25 mouse cellular contexts compared by ENCODE assay signal in the genomic region with DNA sequence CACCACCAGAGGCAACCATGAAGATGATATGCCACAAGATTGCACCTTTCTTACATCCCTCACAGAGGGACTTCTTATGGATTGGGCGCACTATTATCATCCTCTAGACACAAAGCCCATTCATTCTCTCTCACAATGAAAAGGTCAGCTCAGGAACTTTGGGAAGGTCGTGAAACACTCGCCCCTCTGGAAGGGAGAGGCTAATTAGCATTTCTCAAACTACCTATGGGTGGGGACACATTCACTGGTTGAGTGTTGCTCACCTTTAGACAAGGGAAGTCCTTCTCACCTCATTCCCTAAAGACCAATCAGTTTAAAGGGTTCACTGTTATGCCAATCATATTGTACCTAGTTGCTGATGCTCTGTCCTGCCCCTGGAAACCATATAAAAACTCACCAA. TPM values are rescaled to one million over a fixed set of nuclear protein-coding genes. Genes with fewer than 3 reads are reported as not detected.
DNase-seq lines count a peak whose midpoint lies in the region; ATAC-seq and TF ChIP-seq lines count a peak whose summit lies in the region.
"Had no signal": no experiment of that assay in that cellular context is flagged by ENCODE, and none has a peak within 500 bp of the region (broad histone marks: within the 10 kb centered on the region; RNA-seq: fewer than 3 reads in every experiment).

No protein-coding gene starts in this region.

- no peak for TF ChIP-seq CTCF in ES-Bruce4 (IDR thresholded peaks at IDR 0.05; ENCODE audit: low read depth, low read length)

- TF ChIP-seq POLR2A in ES-Bruce4 (IDR thresholded peaks at IDR 0.05; ENCODE audit: insufficient read depth, low read length): no peak

- H3K36me3 ChIP-seq in ES-Bruce4 (ENCODE audit: control insufficient read depth, insufficient read depth, low read length, poor library complexity, severe bottlenecking): no peaks in the 10 kb centered on the region
- H3K36me3 ChIP-seq in kidney, embryonic 16.5 days (ENCODE audit: insufficient read depth, low read length): no peaks in the 10 kb centered on the region
- H3K36me3 ChIP-seq: embryonic facial prominence, embryonic 12.5 days; embryonic facial prominence, embryonic 15.5 days; forebrain, embryonic 15.5 days had no signal

- no peaks in the 10 kb centered on the region for H3K27me3 ChIP-seq in ES-Bruce4 (ENCODE audit: control insufficient read depth, insufficient read depth, low read length, poor library complexity, severe bottlenecking)
- no peaks in the 10 kb centered on the region for H3K27me3 ChIP-seq in kidney, embryonic 16.5 days (ENCODE audit: insufficient read depth, low read length)
- H3K27me3 ChIP-seq: embryonic facial prominence, embryonic 12.5 days; embryonic facial prominence, embryonic 15.5 days; forebrain, embryonic 13.5 days; forebrain, embryonic 15.5 days had no signal

- DNase-seq in ES-CJ7 (ENCODE audit: low read depth, low spot score) (peak; percentile 75), ZHBTc4 (ENCODE audit: low read depth, low spot score) (peak; percentile 64)
- no peak for DNase-seq in adrenal gland, postnatal 25 days
- DNase-seq in adrenal gland, adult 2 months: no peak
- DNase-seq: adrenal gland, adult 8-10 months; adrenal gland, postnatal 14 days; cerebellum, adult 11 months; cerebellum, adult 18-20 months; cerebellum, adult 8-10 months; cerebellum, adult 9-11 months; cerebellum, postnatal 14 days; cerebellum, postnatal 36 days; embryo, embryonic 11 days; forebrain, postnatal 0 days had no signal

- H3K27ac ChIP-seq in ES-Bruce4 (ENCODE audit: insufficient read depth, low read length): peak overlapping the region; percentile 17
- H3K27ac ChIP-seq in kidney, embryonic 16.5 days (ENCODE audit: low read length): no peak overlapping the region
- H3K27ac ChIP-seq: embryonic facial prominence, embryonic 15.5 days; forebrain, embryonic 13.5 days; forebrain, embryonic 15.5 days had no signal

- 69% methylated on average over 3 of the region's 3 CpGs for WGBS in kidney, embryonic 16.5 days

- no peak for ATAC-seq in kidney, embryonic 16.5 days (ENCODE audit: low FRiP score, low TSS enrichment)
- ATAC-seq: forebrain, embryonic 13.5 days; forebrain, embryonic 15.5 days; forebrain, postnatal 0 days had no signal

- no peak overlapping the region for H3K4me3 ChIP-seq in ES-Bruce4 (ENCODE audit: low read depth, low read length)
- no peak overlapping the region for H3K4me3 ChIP-seq in kidney, embryonic 16.5 days (ENCODE audit: low read length)
- H3K4me3 ChIP-seq: embryonic facial prominence, embryonic 12.5 days; embryonic facial prominence, embryonic 15.5 days; forebrain, embryonic 13.5 days; forebrain, embryonic 15.5 days had no signal

- TF ChIP-seq EP300 in ES-Bruce4 (IDR thresholded peaks at IDR 0.05; ENCODE audit: insufficient read depth, low read depth, low read length): no peak

- H3K9me3 ChIP-seq in ES-Bruce4 (replicated peaks; ENCODE audit: control insufficient read depth, insufficient read depth, low read length, poor library complexity, severe bottlenecking): no peaks in the 10 kb centered on the region
- H3K9me3 ChIP-seq in kidney, embryonic 16.5 days (ENCODE audit: low read length): no peaks in the 10 kb centered on the region
- H3K9me3 ChIP-seq: embryonic facial prominence, embryonic 12.5 days; embryonic facial prominence, embryonic 15.5 days; forebrain, embryonic 13.5 days; forebrain, embryonic 15.5 days had no signal

- no peak overlapping the region for H3K4me2 ChIP-seq in kidney, embryonic 16.5 days (replicated peaks; ENCODE audit: low read depth, low read length)
- H3K4me2 ChIP-seq: embryonic facial prominence, embryonic 12.5 days; embryonic facial prominence, embryonic 15.5 days; forebrain, embryonic 13.5 days; forebrain, embryonic 15.5 days had no signal

- no peak overlapping the region for H3K9ac ChIP-seq in ES-Bruce4 (ENCODE audit: low read depth, poor library complexity, severe bottlenecking)
- no peak overlapping the region for H3K9ac ChIP-seq in kidney, embryonic 16.5 days (replicated peaks; ENCODE audit: low read length)
- H3K9ac ChIP-seq: embryonic facial prominence, embryonic 12.5 days; embryonic facial prominence, embryonic 15.5 days; forebrain, embryonic 13.5 days; forebrain, embryonic 15.5 days; forebrain, postnatal 0 days had no signal

- peaks cover 3% of the 10 kb centered on the region for H3K4me1 ChIP-seq in ES-Bruce4 (ENCODE audit: control insufficient read depth, insufficient read depth, low read length)
- H3K4me1 ChIP-seq in kidney, embryonic 16.5 days (ENCODE audit: insufficient read depth, low read length): no peaks in the 10 kb centered on the region
- H3K4me1 ChIP-seq: forebrain, embryonic 13.5 days; forebrain, embryonic 15.5 days had no signal

RNA-seq across cellular contexts. Expression of a gene that starts 24.2 kb away (rescaled TPM):
- not detected in 2 replicates for polyA plus RNA-seq in ES-Bruce4 (2011; ENCODE audit: insufficient read depth, insufficient read length, low read depth, missing spikeins)
- total RNA-seq in adrenal gland, postnatal 25 days (2021): not detected in 2 replicates
- polyA plus RNA-seq in kidney, embryonic 16.5 days (2015; fragmentation: Nextera tagmentation; extraction: Ambion mirVana): not detected in 2 replicates
- total RNA-seq in adrenal gland, adult 2 months (2021): not detected
- not detected in 2 replicates for polyA plus RNA-seq in adrenal gland, adult 2 months (2012; rRNA removed)
- total RNA-seq: adrenal gland, adult 8-10 months; adrenal gland, postnatal 14 days; adrenal gland, postnatal 4 days; forebrain, postnatal 0 days; MEL had no signal
- polyA plus RNA-seq: brain, embryonic 14.5 days; C2C12; embryonic facial prominence, embryonic 12.5 days; embryonic facial prominence, embryonic 15.5 days; forebrain, embryonic 11.5 days; forebrain, embryonic 13.5 days; forebrain, embryonic 15.5 days; forebrain, postnatal 0 days had no signal

Comparison
In these comparisons a context has a peak if more than half of its experiments do, and no peak if none do; other contexts are left out.
1. DNase-seq: peak in ES-CJ7 (single experiment) and ZHBTc4 (single experiment); none in adrenal gland, postnatal 25 days (single experiment) and adrenal gland, adult 2 months (single experiment).